Mouse (Mus musculus): ENCODE measurements around the gene Hyal6. TPM values are rescaled to one million over a fixed set of nuclear protein-coding genes. Genes with fewer than 3 reads are reported as not detected.

Gene Hyal6
- not detected for total RNA-seq (2023)

GRCm38 (mm10) chr6:24732945-24733344 lies at the start of gene Hyal6:
TSS of gene Hyal6 (plus strand) at chr6:24733245.

DNA sequence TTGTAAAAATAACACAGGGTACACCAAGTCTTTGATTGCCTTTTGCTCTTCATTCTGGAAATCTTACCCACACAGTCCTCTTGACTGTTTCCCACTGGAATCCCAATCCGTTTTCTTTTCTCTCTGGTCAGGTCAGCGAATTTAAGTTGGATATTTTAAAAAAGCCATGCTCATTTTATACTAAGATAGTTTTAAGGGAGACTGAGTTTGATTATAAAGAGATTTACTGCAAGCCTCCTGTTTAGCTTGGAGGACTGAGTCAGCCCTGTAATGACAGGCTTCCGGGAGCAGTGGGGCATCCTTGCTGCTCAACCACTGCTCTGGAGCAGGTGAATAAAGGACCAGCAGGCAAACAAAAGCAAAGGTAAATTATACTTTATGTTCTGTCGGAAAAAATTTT lies 15.0 kb downstream of the Hyal6 start, which contains the start of gene Hyal4:
Gene Hyal4 (plus strand): TSS at position 301 of the 400 bp plus-strand sequence.

GRCm38 (mm10) chr6:24790888-24791287 lies 57.8 kb downstream of the Hyal6 start, which contains the start of gene Spam1:
TSS of gene Spam1 (plus strand) at chr6:24791188.

Other genes with a start within 250 kb of the Hyal6 start
- gene Iqub, start 218.2 kb upstream of the Hyal6 start, total RNA-seq (2023), result not detected
- gene Ndufa5, start 205.2 kb upstream of the Hyal6 start, total RNA-seq (2023), result 10 to 100 TPM; 41.4 to 43.8 TPM
- not detected for gene Asb15, start 205.1 kb upstream of the Hyal6 start, total RNA-seq (2023)
- not detected for gene Lmod2, start 135.5 kb upstream of the Hyal6 start, total RNA-seq (2023)
- gene Wasl, start 68.2 kb upstream of the Hyal6 start, total RNA-seq (2023), result 10 to 100 TPM; 19.8 to 21.8 TPM
- not detected for gene Hyal4, start 15.1 kb downstream of the Hyal6 start, total RNA-seq (2023)
- not detected for gene Spam1, start 57.9 kb downstream of the Hyal6 start, total RNA-seq (2023)
- gene Hyal5, start 124.8 kb downstream of the Hyal6 start, total RNA-seq (2023), result not detected
- gene Tmem229a, start 223.1 kb downstream of the Hyal6 start, total RNA-seq (2023), result 1 to 10 TPM in 1 of 2 experiments, under 1 TPM in 1; 0.42 to 1.0 TPM